Mouse (Mus musculus): ENCODE results near the gene Unc5b.

GRCm38 (mm10) chr10:60762126-60762525 is 69.3 kb downstream of the Unc5b start:
- TF ChIP-seq CTCF (IDR thresholded peaks at IDR 0.05; ENCODE audit: low read depth) (no peak), EP300 (IDR thresholded peaks at IDR 0.05; ENCODE audit: low read depth) (no peak)

All from heart, postnatal 0 days (tissue).